Mouse (Mus musculus): ENCODE measurements around the gene Olfr625-ps1. TPM values are rescaled to one million over a fixed set of nuclear protein-coding genes. Genes with fewer than 3 reads are reported as not detected.

The Olfr625-ps1 gene
- polyA plus RNA-seq (2012; rRNA removed), result not detected in 2 replicates
- polyA plus RNA-seq (2014; fragmentation: Nextera tagmentation; extraction: Ambion mirVana), result not detected in 2 replicates

DNA sequence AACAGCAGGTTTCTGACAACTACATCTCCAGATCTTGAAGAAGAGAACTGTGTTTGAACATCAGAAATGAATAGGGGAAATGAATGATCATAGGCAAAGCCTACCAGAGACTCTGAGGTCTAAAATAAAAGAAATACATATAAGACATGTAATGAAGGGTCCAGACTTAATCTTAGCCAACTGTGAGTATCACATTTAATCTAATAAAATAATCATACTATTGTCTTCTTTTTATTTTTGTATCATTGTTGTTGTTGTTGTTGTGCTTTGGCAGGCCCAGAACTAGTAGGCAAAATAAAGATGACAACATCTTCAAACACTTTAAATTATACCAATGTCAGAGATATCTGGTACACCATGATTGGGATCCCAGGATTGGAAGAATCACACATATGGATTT is at the start of gene Olfr625-ps1:
Gene Olfr625-ps1 (plus strand): TSS at position 301 of the 400 bp plus-strand sequence.
- no peak for ATAC-seq (ENCODE audit: insufficient read depth)

DNA sequence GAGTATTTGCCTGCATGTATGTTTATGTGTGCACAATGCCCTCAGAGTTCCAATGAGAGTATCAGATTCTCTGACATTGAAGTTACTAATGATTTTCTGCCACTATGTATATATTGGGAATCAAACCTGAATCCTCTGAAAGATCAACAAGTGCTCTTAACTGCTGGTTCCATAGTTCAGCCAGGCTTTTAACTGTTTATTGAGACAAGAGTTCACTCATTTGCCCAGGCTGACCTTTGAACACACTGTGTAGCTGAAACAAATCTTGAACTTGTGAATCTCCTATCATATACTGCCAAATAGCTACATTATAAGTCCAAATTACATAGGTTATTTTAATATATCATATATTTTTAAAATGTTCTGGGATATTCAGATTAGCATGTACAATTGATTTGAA is 45.7 kb upstream of the Olfr625-ps1 start:
- Histone ChIP-seq H3K9me3 (ENCODE audit: control insufficient read depth, low read length) (no peaks in the 10 kb centered on the region), H3K36me3 (replicated peaks; ENCODE audit: control insufficient read depth, insufficient read depth, low read depth) (no peaks in the 10 kb centered on the region), H3K9ac (replicated peaks) (no peak overlapping the region), H3K4me2 (ENCODE audit: low read depth) (no peak overlapping the region), H3K4me1 (replicated peaks; ENCODE audit: control insufficient read depth in 2 of 2, insufficient read depth in 2 of 2, low read length in 1 of 2) (no peaks in the 10 kb centered on the region), H3K27ac (no peak overlapping the region), H3K27me3 (ENCODE audit: control insufficient read depth, insufficient read depth, low read length) (no peaks in the 10 kb centered on the region), H3K4me3 (ENCODE audit: insufficient read depth in 1 of 2, low read depth in 2 of 2, low read length in 2 of 2) (no peak overlapping the region)
- TF ChIP-seq CTCF (IDR thresholded peaks at IDR 0.05; ENCODE audit: low read depth) (no peak), EP300 (IDR thresholded peaks at IDR 0.05; ENCODE audit: low read depth) (no peak)
- ATAC-seq (ENCODE audit: insufficient read depth) (no peak), DNase-seq (ENCODE audit: low read depth in 3 of 3, low spot score in 3 of 3) (peak in 1 of 3 experiments; percentile 0)

More for the DNA sequence above, at the start of gene Olfr625-ps1:
- no peaks in the 10 kb centered on the region for H3K4me1 ChIP-seq (replicated peaks; ENCODE audit: control insufficient read depth in 2 of 2, insufficient read depth in 2 of 2, low read length in 1 of 2)
- no peaks in the 10 kb centered on the region for H3K9me3 ChIP-seq (ENCODE audit: control insufficient read depth, low read length)
- H3K36me3 ChIP-seq (replicated peaks; ENCODE audit: control insufficient read depth, insufficient read depth, low read depth), result no peaks in the 10 kb centered on the region
- no peak for DNase-seq (ENCODE audit: low read depth in 3 of 3, low spot score in 3 of 3)
- H3K27ac ChIP-seq, result no peak within 1 kb of the TSS
- TF ChIP-seq EP300 (IDR thresholded peaks at IDR 0.05; ENCODE audit: low read depth) (no peak), CTCF (IDR thresholded peaks at IDR 0.05; ENCODE audit: low read depth) (no peak)
- no peak within 1 kb of the TSS for H3K4me2 ChIP-seq (ENCODE audit: low read depth)
- no peak within 1 kb of the TSS for H3K4me3 ChIP-seq (ENCODE audit: insufficient read depth in 1 of 2, low read depth in 2 of 2, low read length in 2 of 2)
- no peaks in the 10 kb centered on the region for H3K27me3 ChIP-seq (ENCODE audit: control insufficient read depth, insufficient read depth, low read length)
- no peak within 1 kb of the TSS for H3K9ac ChIP-seq (replicated peaks)

DNA sequence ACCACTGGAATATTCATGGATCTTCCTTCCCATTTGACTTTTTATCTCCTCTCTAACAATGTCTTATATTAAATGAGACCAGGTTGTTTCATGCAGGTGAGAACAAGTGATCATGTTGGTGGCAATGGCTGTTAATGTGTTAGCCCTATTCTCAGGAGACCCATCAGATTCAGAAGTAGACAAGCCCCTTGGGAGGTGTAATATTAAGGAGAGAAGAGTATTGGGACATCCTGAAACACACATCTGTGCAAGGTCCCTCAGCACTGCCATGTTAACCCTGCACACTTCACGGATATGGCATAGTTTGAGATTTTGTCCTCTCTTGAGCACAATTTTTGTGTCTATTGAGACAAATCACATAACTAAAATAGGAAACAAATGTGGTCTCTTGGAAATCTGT is 39.9 kb upstream of the Olfr625-ps1 start, which contains the start of gene Olfr622:
Gene Olfr622 (minus strand): TSS at position 101 of the 400 bp plus-strand sequence.
- Histone ChIP-seq H3K27ac (no peak within 1 kb of the TSS), H3K4me2 (ENCODE audit: low read depth) (no peak within 1 kb of the TSS), H3K9me3 (ENCODE audit: control insufficient read depth, low read length) (no peaks in the 10 kb centered on the region), H3K4me3 (ENCODE audit: insufficient read depth in 1 of 2, low read depth in 2 of 2, low read length in 2 of 2) (no peak within 1 kb of the TSS), H3K4me1 (replicated peaks; ENCODE audit: control insufficient read depth in 2 of 2, insufficient read depth in 2 of 2, low read length in 1 of 2) (no peaks in the 10 kb centered on the region), H3K36me3 (replicated peaks; ENCODE audit: control insufficient read depth, insufficient read depth, low read depth) (no peaks in the 10 kb centered on the region), H3K9ac (replicated peaks) (no peak within 1 kb of the TSS), H3K27me3 (ENCODE audit: control insufficient read depth, insufficient read depth, low read length) (no peaks in the 10 kb centered on the region)
- TF ChIP-seq EP300 (IDR thresholded peaks at IDR 0.05; ENCODE audit: low read depth), result no peak
- TF ChIP-seq CTCF (IDR thresholded peaks at IDR 0.05; ENCODE audit: low read depth), result no peak
- DNase-seq (ENCODE audit: low read depth in 3 of 3, low spot score in 3 of 3) (no peak), ATAC-seq (ENCODE audit: insufficient read depth) (no peak)
- 38% methylated on average over 1 of the region's 1 CpGs for WGBS (ENCODE audit: insufficient replicate concordance)

DNA sequence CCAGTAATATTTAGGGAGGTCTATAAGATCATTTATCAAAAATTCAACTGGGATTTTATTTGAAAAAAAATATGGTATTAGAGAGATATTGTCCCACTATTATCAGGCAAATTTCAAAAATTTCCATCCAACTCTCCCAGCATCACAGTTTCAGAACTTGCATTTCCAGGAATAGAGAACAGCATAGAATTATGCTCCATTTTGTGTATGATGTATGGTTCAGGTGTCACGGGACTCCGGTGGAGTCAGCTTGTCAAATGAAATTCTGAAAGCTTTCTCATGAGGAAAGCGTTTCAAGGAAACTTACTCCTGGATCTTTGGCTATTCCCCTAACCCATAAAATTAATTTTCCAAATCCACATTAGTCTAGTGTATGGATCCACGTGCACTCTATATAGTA is 38.5 kb upstream of the Olfr625-ps1 start:
- Histone ChIP-seq H3K4me3 (ENCODE audit: insufficient read depth in 1 of 2, low read depth in 2 of 2, low read length in 2 of 2) (no peak overlapping the region), H3K9me3 (ENCODE audit: control insufficient read depth, low read length) (no peaks in the 10 kb centered on the region), H3K27ac (no peak overlapping the region), H3K4me1 (replicated peaks; ENCODE audit: control insufficient read depth in 2 of 2, insufficient read depth in 2 of 2, low read length in 1 of 2) (no peaks in the 10 kb centered on the region), H3K27me3 (ENCODE audit: control insufficient read depth, insufficient read depth, low read length) (no peaks in the 10 kb centered on the region), H3K4me2 (ENCODE audit: low read depth) (no peak overlapping the region), H3K9ac (replicated peaks) (no peak overlapping the region), H3K36me3 (replicated peaks; ENCODE audit: control insufficient read depth, insufficient read depth, low read depth) (no peaks in the 10 kb centered on the region)
- 56% methylated on average over 4 of the region's 4 CpGs for WGBS (ENCODE audit: insufficient replicate concordance)
- ATAC-seq (ENCODE audit: insufficient read depth) (no peak), DNase-seq (ENCODE audit: low read depth in 3 of 3, low spot score in 3 of 3) (no peak)
- TF ChIP-seq EP300 (IDR thresholded peaks at IDR 0.05; ENCODE audit: low read depth) (no peak), CTCF (IDR thresholded peaks at IDR 0.05; ENCODE audit: low read depth) (no peak)

DNA sequence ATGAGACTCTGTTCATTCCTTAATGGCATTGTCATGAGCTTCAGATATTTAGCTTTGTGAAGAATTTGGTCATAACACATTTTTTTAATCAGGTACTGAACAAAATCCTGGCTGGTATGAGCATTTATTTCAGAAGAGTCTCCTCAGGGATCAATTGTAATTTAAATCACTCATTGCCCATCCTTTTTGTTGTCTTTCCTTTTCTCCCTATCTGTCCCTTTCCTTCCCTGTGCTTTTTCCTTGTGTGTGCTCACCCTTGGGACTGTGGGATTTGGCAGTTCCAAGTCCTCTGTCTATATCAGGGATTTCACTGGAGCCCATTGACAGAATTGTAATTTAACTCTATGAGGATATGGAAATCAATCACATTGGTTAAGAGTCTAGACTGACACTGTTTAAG is 18.9 kb upstream of the Olfr625-ps1 start, which contains the start of gene Olfr623:
Gene Olfr623 (minus strand): TSS at position 101 of the 400 bp plus-strand sequence.
- Histone ChIP-seq H3K4me2 (ENCODE audit: low read depth) (no peak within 1 kb of the TSS), H3K27me3 (ENCODE audit: control insufficient read depth, insufficient read depth, low read length) (no peaks in the 10 kb centered on the region), H3K4me1 (replicated peaks; ENCODE audit: control insufficient read depth in 2 of 2, insufficient read depth in 2 of 2, low read length in 1 of 2) (no peaks in the 10 kb centered on the region), H3K9ac (replicated peaks) (no peak within 1 kb of the TSS), H3K9me3 (ENCODE audit: control insufficient read depth, low read length) (no peaks in the 10 kb centered on the region), H3K36me3 (replicated peaks; ENCODE audit: control insufficient read depth, insufficient read depth, low read depth) (no peaks in the 10 kb centered on the region), H3K27ac (no peak within 1 kb of the TSS), H3K4me3 (ENCODE audit: insufficient read depth in 1 of 2, low read depth in 2 of 2, low read length in 2 of 2) (no peak within 1 kb of the TSS)
- ATAC-seq (ENCODE audit: insufficient read depth) (no peak), DNase-seq (ENCODE audit: low read depth in 3 of 3, low spot score in 3 of 3) (no peak)
- TF ChIP-seq CTCF (IDR thresholded peaks at IDR 0.05; ENCODE audit: low read depth) (no peak), EP300 (IDR thresholded peaks at IDR 0.05; ENCODE audit: low read depth) (no peak)

Data from liver, embryonic 14.5 days (tissue).